Mouse (Mus musculus) MEL (cell line): ENCODE measurements around the gene Cfdp1. TPM values are rescaled to one million over a fixed set of nuclear protein-coding genes. Genes with fewer than 3 reads are reported as not detected.

Experiments used
- DNase-seq: peaks from one replicate; pipeline ENCODE4 v3.0.0; 2011; ENCODE audit warnings: low read depth, low spot score
- H3K27ac ChIP-seq: 2 replicates; pipeline ENCODE4 v1.5.1; 2012; ENCODE audit warnings: low read depth, mild to moderate bottlenecking, control low read depth, low read length, moderate library complexity; ENCODE audit not compliant: control insufficient read depth
- H3K27me3 ChIP-seq, 2 experiments: fragments of 150-350 bp in 1 of 2; sonication (generic) in 1 of 2; 2 replicates each; pipeline ENCODE4 v1.6.1; 2012; ENCODE audit warnings: low read length in 2 of 2, mild to moderate bottlenecking in 2 of 2, improper control_type of control experiment in 1 of 2, moderate library complexity in 1 of 2; ENCODE audit not compliant: insufficient read depth in 2 of 2, control insufficient read depth in 1 of 2
- H3K36me3 ChIP-seq, 2 experiments: 2 replicates each; pipeline ENCODE4 v1.6.1; 2012 to 2014; ENCODE audit warnings: low read length in 2 of 2, improper control_type of control experiment in 1 of 2, inconsistent platforms in 1 of 2, mild to moderate bottlenecking in 1 of 2; ENCODE audit not compliant: insufficient read depth in 2 of 2, control insufficient read depth in 1 of 2
- H3K4me1 ChIP-seq, 2 experiments: fragments of 150-350 bp in 1 of 2; sonication (generic) in 1 of 2; 2 replicates each; pipeline ENCODE4 v1.6.1; 2012; ENCODE audit warnings: low read length in 2 of 2, improper control_type of control experiment in 1 of 2, mild to moderate bottlenecking in 1 of 2; ENCODE audit not compliant: insufficient read depth in 2 of 2, control insufficient read depth in 1 of 2
- H3K4me3 ChIP-seq, 2 experiments: fragments of 150-350 bp in 1 of 2; sonication (generic) in 1 of 2; 2 replicates each; pipeline ENCODE4 v1.5.1; 2012; ENCODE audit warnings: low read depth in 2 of 2, low read length in 2 of 2, mild to moderate bottlenecking in 2 of 2, moderate library complexity in 2 of 2, control low read depth in 1 of 2, improper control_type of control experiment in 1 of 2; ENCODE audit not compliant: control insufficient read depth in 1 of 2, insufficient read depth in 1 of 2
- H3K79me2 ChIP-seq: 2 replicates; pipeline ENCODE4 v1.6.1; 2012; ENCODE audit warnings: mild to moderate bottlenecking, low read length, moderate library complexity; ENCODE audit not compliant: control insufficient read depth, poor library complexity, insufficient read depth
- H3K9ac ChIP-seq: 2 replicates; pipeline ENCODE4 v1.6.1; 2012; ENCODE audit warnings: low read depth, mild to moderate bottlenecking, control low read depth, low read length, moderate library complexity; ENCODE audit not compliant: control insufficient read depth, poor library complexity, severe bottlenecking
- H3K9me3 ChIP-seq: fragments of 150-350 bp; sonication (generic); replicated peaks from 2 replicates; pipeline ENCODE4 v1.6.1; 2012; ENCODE audit warnings: mild to moderate bottlenecking, low read length, improper control_type of control experiment, moderate library complexity; ENCODE audit not compliant: insufficient read depth
- BHLHE40 ChIP-seq: IDR thresholded peaks from 2 replicates; pipeline ENCODE4 v1.6.1; 2012; ENCODE audit warnings: low read depth, mild to moderate bottlenecking, inconsistent platforms, low read length, improper control_type of control experiment, borderline replicate concordance
- CHD1 ChIP-seq: IDR thresholded peaks from 2 replicates; pipeline ENCODE4 v1.6.1; 2012; ENCODE audit warnings: low read depth, mild to moderate bottlenecking, inconsistent platforms, low read length, improper control_type of control experiment
- CTCF ChIP-seq, 3 experiments: IDR thresholded peaks in 2 of 3; conservative IDR thresholded peaks in 1 of 3; 2 replicates each; pipeline ENCODE4 v1.5.1; 2011 to 2012; ENCODE audit warnings: low read length in 3 of 3, low read depth in 2 of 3, mild to moderate bottlenecking in 2 of 3, improper control_type of control experiment in 1 of 3, inconsistent platforms in 1 of 3, mixed read lengths in 1 of 3, moderate library complexity in 1 of 3; ENCODE audit not compliant: control insufficient read depth in 1 of 3, insufficient read depth in 1 of 3, poor library complexity in 1 of 3, severe bottlenecking in 1 of 3
- ELF1 ChIP-seq: IDR thresholded peaks from 2 replicates; pipeline ENCODE4 v1.6.1; 2014; ENCODE audit warnings: low read depth, mild to moderate bottlenecking, inconsistent platforms, low read length, improper control_type of control experiment, moderate library complexity
- EP300 ChIP-seq, 2 experiments: IDR thresholded peaks; 2 replicates each; pipeline ENCODE4 v1.6.1; 2011; ENCODE audit warnings: improper control_type of control experiment in 2 of 2, low read length in 2 of 2, low read depth in 1 of 2, mild to moderate bottlenecking in 1 of 2
- ETS1 ChIP-seq: IDR thresholded peaks from 2 replicates; pipeline ENCODE4 v1.6.1; 2012; ENCODE audit warnings: low read depth, mild to moderate bottlenecking, inconsistent platforms, low read length, improper control_type of control experiment, moderate library complexity
- GABPA ChIP-seq: IDR thresholded peaks from 2 replicates; pipeline ENCODE4 v1.6.1; 2012; ENCODE audit warnings: low read depth, mild to moderate bottlenecking, inconsistent platforms, low read length, improper control_type of control experiment, moderate library complexity
- GATA1 ChIP-seq: IDR thresholded peaks from 2 replicates; pipeline ENCODE4 v1.6.1; 2011; ENCODE audit warnings: low read depth, low read length, improper control_type of control experiment
- JUND ChIP-seq: IDR thresholded peaks from 2 replicates; pipeline ENCODE4 v1.6.1; 2011; ENCODE audit warnings: low read depth, mild to moderate bottlenecking, improper control_type of control experiment, low read length
- MAFK ChIP-seq: IDR thresholded peaks from 2 replicates; pipeline ENCODE4 v1.6.1; 2011; ENCODE audit warnings: low read depth, mild to moderate bottlenecking, low read length, improper control_type of control experiment, borderline replicate concordance
- MAX ChIP-seq: IDR thresholded peaks from 2 replicates; pipeline ENCODE4 v1.6.1; 2011; ENCODE audit warnings: low read length, improper control_type of control experiment
- MAZ ChIP-seq: IDR thresholded peaks from 2 replicates; pipeline ENCODE4 v1.6.1; 2012; ENCODE audit warnings: low read depth, mild to moderate bottlenecking, inconsistent platforms, low read length, improper control_type of control experiment
- MXI1 ChIP-seq: IDR thresholded peaks from 2 replicates; pipeline ENCODE4 v1.6.1; 2011; ENCODE audit warnings: mild to moderate bottlenecking, low read depth, low read length, improper control_type of control experiment
- MYB ChIP-seq: IDR thresholded peaks from 2 replicates; pipeline ENCODE4 v1.6.1; 2011; ENCODE audit warnings: mild to moderate bottlenecking, low read depth, low read length, improper control_type of control experiment
- MYC ChIP-seq: IDR thresholded peaks from 2 replicates; pipeline ENCODE4 v1.6.1; 2011; ENCODE audit warnings: low read depth, mild to moderate bottlenecking, low read length, improper control_type of control experiment, moderate library complexity
- NELFE ChIP-seq: IDR thresholded peaks from 2 replicates; pipeline ENCODE4 v1.6.1; 2011; ENCODE audit warnings: low read depth, low read length, improper control_type of control experiment
- NRF1 ChIP-seq: IDR thresholded peaks from 2 replicates; pipeline ENCODE4 v1.6.1; 2014; ENCODE audit warnings: low read depth, mild to moderate bottlenecking, inconsistent platforms, low read length, improper control_type of control experiment, moderate library complexity; ENCODE audit not compliant: poor library complexity, insufficient read depth, severe bottlenecking
- POLR2A ChIP-seq, 2 experiments: IDR thresholded peaks; 2 replicates each; pipeline ENCODE4 v1.6.1; 2011 to 2012; ENCODE audit warnings: low read length in 2 of 2, mild to moderate bottlenecking in 2 of 2, control low read depth in 1 of 2, improper control_type of control experiment in 1 of 2, low read depth in 1 of 2, moderate library complexity in 1 of 2; ENCODE audit not compliant: control insufficient read depth in 1 of 2, insufficient read depth in 1 of 2, poor library complexity in 1 of 2
- POLR2AphosphoS2 ChIP-seq: IDR thresholded peaks from 2 replicates; pipeline ENCODE4 v1.6.1; 2011; ENCODE audit warnings: low read length, improper control_type of control experiment
- RAD21 ChIP-seq: IDR thresholded peaks from 2 replicates; pipeline ENCODE4 v1.6.1; 2011; ENCODE audit warnings: mild to moderate bottlenecking, low read depth, low read length, improper control_type of control experiment
- RCOR1 ChIP-seq: IDR thresholded peaks from 2 replicates; pipeline ENCODE4 v1.6.1; 2012; ENCODE audit warnings: low read depth, mild to moderate bottlenecking, inconsistent platforms, low read length, improper control_type of control experiment
- SIN3A ChIP-seq: IDR thresholded peaks from 2 replicates; pipeline ENCODE4 v1.6.1; 2012; ENCODE audit warnings: low read length, improper control_type of control experiment, inconsistent platforms
- TCF12 ChIP-seq: IDR thresholded peaks from 2 replicates; pipeline ENCODE4 v1.6.1; 2014; ENCODE audit warnings: low read depth, mild to moderate bottlenecking, inconsistent platforms, low read length, improper control_type of control experiment, moderate library complexity
- UBTF ChIP-seq: IDR thresholded peaks from 2 replicates; pipeline ENCODE4 v1.6.1; 2012; ENCODE audit warnings: low read depth, mild to moderate bottlenecking, inconsistent platforms, low read length, improper control_type of control experiment, moderate library complexity, borderline replicate concordance; ENCODE audit not compliant: insufficient read depth
- USF1 ChIP-seq: IDR thresholded peaks from 2 replicates; pipeline ENCODE4 v1.6.1; 2014; ENCODE audit warnings: low read depth, mild to moderate bottlenecking, inconsistent platforms, low read length, improper control_type of control experiment, moderate library complexity
- USF2 ChIP-seq, 2 experiments: IDR thresholded peaks; 2 replicates each; pipeline ENCODE4 v1.6.1; 2011 to 2012; ENCODE audit warnings: improper control_type of control experiment in 2 of 2, low read length in 2 of 2, borderline replicate concordance in 1 of 2, inconsistent platforms in 1 of 2, low read depth in 1 of 2, mild to moderate bottlenecking in 1 of 2; ENCODE audit not compliant: insufficient read depth in 1 of 2
- ZKSCAN1 ChIP-seq: IDR thresholded peaks from 2 replicates; pipeline ENCODE4 v1.6.1; 2012; ENCODE audit warnings: low read depth, mild to moderate bottlenecking, inconsistent platforms, low read length, improper control_type of control experiment, moderate library complexity
- ZNF384 ChIP-seq: IDR thresholded peaks from 2 replicates; pipeline ENCODE4 v1.6.1; 2012; ENCODE audit warnings: low read depth, mild to moderate bottlenecking, inconsistent platforms, low read length, improper control_type of control experiment
- polyA plus RNA-seq, 2 experiments: library from polyadenylated mRNA; stranded (reverse) in 1 of 2; unstranded in 1 of 2; fragments of >175 nt in 1 of 2; fragments of >200 nt in 1 of 2; gene quantifications; 2 replicates each; pipeline versions ENCODE4 v1.2.1 to v1.2.4; 2012; ENCODE audit warnings: low replicate concordance in 2 of 2, low read depth in 1 of 2; ENCODE audit not compliant: insufficient read length in 2 of 2, insufficient read depth in 1 of 2, missing spikeins in 1 of 2
- total RNA-seq: library from RNA; depleted of rRNA; stranded (reverse); fragments of 300-350 nt; gene quantifications from 2 replicates; pipeline ENCODE4 v1.2.3, GENCODE M21; 2012

The Cfdp1 gene
- total and polyA plus RNA-seq, 3 experiments: 185 to 214 TPM; not detected in 1

DNA sequence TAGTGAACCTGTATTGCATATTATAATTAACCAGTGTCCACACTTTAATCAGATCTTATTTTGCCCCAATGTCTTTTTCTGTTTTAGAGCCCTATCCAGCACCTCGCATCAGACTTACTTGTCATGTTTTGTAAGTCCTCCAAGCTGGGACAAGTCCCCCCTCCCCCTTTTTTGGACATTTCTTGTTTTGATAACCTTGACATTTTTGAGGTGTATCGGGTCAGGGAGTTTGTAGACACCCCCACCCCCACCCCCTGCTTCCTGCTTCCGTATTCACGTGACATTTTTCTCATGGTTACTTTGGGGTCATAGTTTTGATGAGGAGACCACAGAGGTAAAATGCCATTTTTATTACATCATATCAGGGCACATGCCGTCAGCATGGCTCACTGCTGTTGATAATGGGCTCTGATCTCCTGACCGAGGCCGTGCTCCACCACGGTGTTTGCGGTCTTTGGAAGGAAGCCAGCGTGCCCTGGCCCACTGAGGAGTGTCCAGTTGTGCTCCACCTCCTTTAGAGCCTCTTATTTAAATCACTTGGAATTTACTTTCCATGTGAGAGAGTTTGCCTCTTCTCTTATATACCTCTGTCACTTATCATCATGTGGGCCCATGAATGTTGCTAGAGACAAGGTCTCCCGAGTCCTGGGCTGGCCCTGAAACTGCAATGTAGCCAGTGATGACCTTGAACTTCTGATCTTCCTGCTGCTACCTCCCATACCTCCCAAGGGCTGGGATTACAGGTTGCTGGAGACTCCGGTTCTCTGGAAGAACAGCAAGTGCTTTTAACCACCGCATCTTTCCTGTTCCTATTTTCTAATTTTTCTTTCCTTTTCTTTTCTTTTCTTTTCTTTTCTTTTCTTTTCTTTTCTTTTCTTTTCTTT lies 107.3 kb downstream of the Cfdp1 start:
- Histone ChIP-seq H3K27me3 (no peaks in the 10 kb centered on the region), H3K27ac (peak overlapping the region; percentile 21), H3K9me3 (no peaks in the 10 kb centered on the region), H3K4me1 (peaks cover 17 to 29% of the 10 kb centered on the region in 2 experiments), H3K4me3 (peak overlapping the region; percentile 59 to 68), H3K36me3 (peaks cover 0 to 24% of the 10 kb centered on the region in 2 experiments; a peak in 2 of 4 replicates), H3K79me2 (peaks cover 15% of the 10 kb centered on the region), H3K9ac (peak overlapping the region; percentile 75)
- DNase-seq: peak; percentile 63
- no peak for TF ChIP-seq CTCF (IDR thresholded peaks at IDR 0.05 in 2 of 3, conservative IDR thresholded peaks at IDR 0.05 in 1 of 3; ENCODE audit: control insufficient read depth in 1 of 3, insufficient read depth in 1 of 3, low read depth in 2 of 3, low read length in 3 of 3, poor library complexity in 1 of 3, severe bottlenecking in 1 of 3)
- TF ChIP-seq USF1: peak; percentile 56; the same call in 1 of the 2 replicates
- TF ChIP-seq POLR2A (IDR thresholded peaks at IDR 0.05; ENCODE audit: control insufficient read depth in 1 of 2, insufficient read depth in 1 of 2, low read depth in 1 of 2, low read length in 2 of 2, poor library complexity in 1 of 2): no peak
- TF ChIP-seq MAFK: no peak
- no peak for TF ChIP-seq UBTF
- TF ChIP-seq GABPA: no peak
- TF ChIP-seq MAX: peak; percentile 62; the same call in 1 of the 2 replicates
- no peak for TF ChIP-seq POLR2AphosphoS2
- TF ChIP-seq NRF1: no peak
- TF ChIP-seq ETS1: peak; percentile 46
- 0 out of 2 replicates have a peak, but pooled peaks have one; percentile 49 for TF ChIP-seq MYC
- peak; percentile 37; the same call in 1 of the 2 replicates for TF ChIP-seq JUND
- no peak for TF ChIP-seq ZKSCAN1
- TF ChIP-seq CHD1: no peak
- 0 out of 4 replicates have a peak, but pooled peaks of 1 of the 2 experiments have one; percentile 19 for TF ChIP-seq EP300 (IDR thresholded peaks at IDR 0.05; ENCODE audit: low read depth in 1 of 2, low read length in 2 of 2)
- no peak; the same call in 1 of the 2 replicates for TF ChIP-seq BHLHE40
- TF ChIP-seq MXI1: peak; percentile 71
- TF ChIP-seq USF2 (IDR thresholded peaks at IDR 0.05; ENCODE audit: borderline replicate concordance in 1 of 2, insufficient read depth in 1 of 2, low read depth in 1 of 2, low read length in 2 of 2): peak in 1 of 2 experiments; percentile 5; a peak in 1 of 4 replicates
- no peak for TF ChIP-seq ZNF384
- 0 out of 2 replicates have a peak, but pooled peaks have one; percentile 34 for TF ChIP-seq NELFE
- TF ChIP-seq ELF1: peak; percentile 52; the same call in 1 of the 2 replicates
- TF ChIP-seq RCOR1: 0 out of 2 replicates have a peak, but pooled peaks have one; percentile 9
- TF ChIP-seq SIN3A: peak; percentile 20; the same call in 1 of the 2 replicates
- TF ChIP-seq GATA1: 0 out of 2 replicates have a peak, but pooled peaks have one; percentile 11
- TF ChIP-seq MAZ: 0 out of 2 replicates have a peak, but pooled peaks have one; percentile 23
- TF ChIP-seq RAD21: no peak
- TF ChIP-seq MYB: no peak
- no peak for TF ChIP-seq TCF12
